Mouse (Mus musculus) frontal cortex, postnatal 10 days (tissue): ENCODE data around the gene Trim25.
"Not testable (repeated sequence)": the region's sequence is repeated elsewhere in the genome, so short reads cannot be mapped to it uniquely, and the experiment has no call there.

ENCODE experiments used
- DNase-seq, 2 experiments: peaks; one replicate each; pipeline ENCODE4 v3.0.0; 2022; ENCODE audit warnings: low spot score in 2 of 2, mixed read lengths in 1 of 2

Trim25 gene

DNA sequence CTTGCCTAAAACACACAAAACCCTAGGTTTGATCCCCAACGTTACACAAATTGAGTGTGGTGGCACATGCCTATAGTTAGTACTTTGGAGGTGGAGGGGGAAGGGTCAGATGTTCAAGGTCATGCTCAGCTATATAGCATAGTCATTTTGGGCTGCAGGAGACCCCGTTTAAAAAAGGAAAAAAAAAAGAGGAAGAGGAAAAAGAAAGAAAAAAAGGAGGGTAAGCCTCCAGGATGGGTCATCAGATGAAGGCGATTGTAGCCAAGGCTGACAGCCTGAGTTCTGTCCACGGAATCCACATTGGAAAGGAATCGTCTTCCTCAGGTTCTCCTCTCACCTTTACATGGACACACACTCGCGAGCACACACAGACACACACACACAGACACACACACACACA is 4.7 kb upstream of the Trim25 start:
- DNase-seq = no peak

DNA sequence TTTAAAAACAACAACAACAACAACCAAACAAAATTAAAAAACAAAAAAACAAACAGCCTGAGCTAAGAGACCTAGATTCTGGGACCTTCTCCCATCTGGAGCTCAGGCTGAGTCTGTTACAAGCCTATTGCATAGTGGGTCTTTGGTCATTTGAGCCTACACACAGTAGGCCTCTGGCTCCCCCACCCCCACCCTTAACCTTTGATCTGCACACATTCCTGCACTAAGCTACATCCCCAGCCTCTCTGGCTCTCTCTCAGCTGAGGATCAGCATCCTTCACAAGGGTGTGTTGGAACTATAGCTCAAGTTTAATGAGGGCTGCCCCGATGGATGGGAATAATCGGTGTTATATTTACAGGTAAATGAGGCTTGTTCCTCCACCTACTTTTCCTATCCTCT is 3.6 kb upstream of the Trim25 start:
- DNase-seq = no peak

DNA sequence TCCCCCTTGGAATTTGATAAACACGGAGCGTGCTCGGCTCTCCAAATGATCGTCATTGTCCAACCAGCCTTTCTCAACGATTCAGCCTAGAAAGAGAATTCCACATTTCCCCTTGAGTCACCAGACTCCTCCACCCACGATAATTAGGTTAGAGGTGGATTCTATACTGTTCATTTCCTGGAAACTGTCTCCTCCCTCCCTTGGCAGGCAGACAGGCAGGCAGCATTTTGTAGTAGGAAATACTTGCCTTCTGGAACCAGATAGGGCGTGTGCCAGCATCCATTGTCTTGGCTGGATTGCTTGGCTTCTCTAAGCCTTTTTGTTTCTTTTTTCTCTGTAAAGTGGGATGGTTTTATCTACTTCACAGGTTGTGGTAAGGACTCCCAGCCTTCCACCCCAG is 2.7 kb upstream of the Trim25 start:
- DNase-seq = no peak

DNA sequence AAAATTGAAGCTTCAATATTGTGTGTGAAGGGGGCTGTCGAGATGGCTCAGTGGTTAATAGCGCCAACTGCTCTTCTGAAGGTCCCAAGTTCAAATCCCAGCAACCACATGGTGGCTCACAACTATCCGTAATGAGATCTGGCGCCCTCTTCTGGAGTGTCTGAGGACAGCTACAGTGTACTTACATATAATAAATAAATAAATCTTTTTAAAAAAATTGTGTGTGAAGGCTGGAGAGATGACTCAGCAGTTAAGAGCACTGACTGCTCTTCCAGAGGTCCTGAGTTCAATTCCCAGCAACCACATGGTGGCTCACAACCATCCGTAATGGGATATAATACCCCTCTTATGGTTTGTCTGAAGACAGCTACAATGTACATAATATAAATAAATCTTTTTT is 1.8 kb upstream of the Trim25 start:
- DNase-seq = not testable (repeated sequence)

DNA sequence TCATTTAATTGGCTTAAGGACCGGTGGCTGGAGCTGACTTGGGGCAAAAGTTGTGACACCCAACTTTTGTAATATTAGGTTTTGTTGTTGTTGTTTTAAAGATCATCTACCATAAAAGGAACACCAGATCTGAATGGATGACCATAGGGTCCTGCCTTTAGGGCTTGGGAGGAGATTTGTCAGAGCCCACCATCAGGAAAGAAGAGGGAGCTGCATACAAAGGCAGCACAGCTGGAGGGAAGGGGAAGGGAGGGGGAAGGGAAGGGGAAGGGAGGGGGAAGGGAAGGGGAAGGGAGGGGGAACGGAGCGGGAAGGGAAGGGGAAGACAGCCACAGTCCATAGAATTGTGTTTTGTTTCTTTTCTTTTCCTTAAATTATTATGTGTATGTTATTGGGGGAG is 770 bp upstream of the Trim25 start:
- DNase-seq = no peak

DNA sequence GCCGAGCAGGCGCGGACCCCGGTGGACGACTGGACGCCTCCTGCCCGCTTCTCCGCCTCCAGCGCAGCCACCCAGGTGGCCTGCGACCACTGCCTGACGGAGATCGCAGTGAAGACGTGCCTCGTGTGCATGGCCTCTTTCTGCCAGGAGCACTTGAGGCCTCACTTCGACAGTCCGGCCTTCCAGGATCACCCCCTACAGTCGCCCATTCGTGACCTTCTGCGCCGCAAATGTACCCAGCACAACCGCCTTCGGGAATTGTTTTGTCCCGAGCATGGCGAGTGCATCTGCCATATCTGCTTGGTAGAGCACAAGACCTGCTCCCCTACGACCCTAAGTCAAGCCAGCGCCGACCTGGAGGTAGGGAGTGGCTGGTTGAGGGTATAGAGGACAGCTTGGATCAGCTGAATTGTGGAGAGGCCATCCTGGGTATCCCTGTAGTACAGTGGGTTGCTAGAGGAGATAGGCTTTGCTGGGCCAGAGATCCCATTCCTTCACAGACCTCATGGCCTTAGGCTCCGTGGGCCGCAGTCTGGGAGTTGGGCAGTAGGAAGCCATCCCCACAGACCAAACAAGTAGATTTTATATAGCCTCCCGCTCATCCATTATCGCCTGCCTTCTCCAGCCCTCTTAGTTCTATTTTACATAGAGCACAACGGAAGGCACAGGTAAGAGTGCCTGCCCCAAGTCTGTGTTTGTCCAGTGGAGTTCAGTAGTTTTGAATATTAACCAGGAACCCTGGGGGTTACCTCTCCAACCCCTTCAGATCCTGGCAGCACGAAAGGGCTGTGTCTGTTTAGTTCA is 749 bp downstream of the Trim25 start:
- DNase-seq = no peak

DNA sequence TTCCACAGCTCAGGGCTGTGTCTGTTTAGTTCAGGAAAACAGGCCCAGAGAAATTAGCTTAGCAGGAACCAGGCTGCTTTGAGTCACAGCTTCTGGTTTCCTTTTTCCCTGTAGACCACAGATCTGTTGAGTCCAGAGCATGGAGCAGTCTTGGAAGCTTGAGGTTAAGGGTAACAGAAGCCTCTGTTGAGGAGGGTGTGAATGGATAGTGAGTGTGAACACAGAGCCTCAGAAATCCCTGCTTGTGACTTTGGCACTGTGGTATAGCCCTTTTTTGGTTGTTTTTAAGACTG is 1.3 kb downstream of the Trim25 start:
- no peak for DNase-seq

DNA sequence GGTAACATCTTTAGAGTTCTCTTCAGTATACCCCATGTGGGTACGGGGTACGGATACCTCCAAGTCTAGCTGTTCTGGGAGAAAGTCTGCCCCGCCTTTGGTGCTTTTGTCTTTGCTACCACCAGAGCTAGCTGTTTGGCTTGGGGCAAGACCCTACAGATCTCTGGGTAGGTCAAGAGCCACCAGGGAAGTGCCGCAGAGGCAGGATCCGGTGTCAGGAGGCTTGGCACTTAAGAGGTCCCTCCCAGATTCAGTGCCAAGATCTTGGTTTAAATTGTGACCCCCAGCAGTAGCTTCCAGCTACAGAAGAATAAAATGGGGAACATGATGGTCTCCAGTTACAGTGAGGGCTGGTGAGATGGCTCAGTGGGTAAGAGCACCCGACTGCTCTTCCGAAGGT is 2.4 kb downstream of the Trim25 start:
- no peak for DNase-seq

DNA sequence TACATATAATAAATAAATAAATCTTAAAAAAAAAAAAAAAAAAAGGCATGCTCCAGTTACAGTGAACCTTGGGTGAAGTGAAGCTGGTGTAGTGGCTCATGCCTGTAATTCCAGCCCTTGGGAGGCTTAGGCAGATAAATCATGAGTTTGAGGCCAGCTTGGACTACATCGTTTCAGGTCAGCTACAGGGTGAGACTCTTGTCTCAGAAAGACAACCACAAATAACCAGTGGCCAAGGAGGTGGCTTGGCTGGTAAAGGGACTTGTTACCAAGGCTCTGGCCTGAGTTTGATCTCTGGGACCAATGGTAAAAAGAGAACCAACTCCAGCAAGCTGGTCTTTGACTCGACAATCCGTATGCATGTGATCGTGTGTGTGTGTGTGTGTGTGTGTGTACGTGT is 2.9 kb downstream of the Trim25 start:
- DNase-seq = no peak

DNA sequence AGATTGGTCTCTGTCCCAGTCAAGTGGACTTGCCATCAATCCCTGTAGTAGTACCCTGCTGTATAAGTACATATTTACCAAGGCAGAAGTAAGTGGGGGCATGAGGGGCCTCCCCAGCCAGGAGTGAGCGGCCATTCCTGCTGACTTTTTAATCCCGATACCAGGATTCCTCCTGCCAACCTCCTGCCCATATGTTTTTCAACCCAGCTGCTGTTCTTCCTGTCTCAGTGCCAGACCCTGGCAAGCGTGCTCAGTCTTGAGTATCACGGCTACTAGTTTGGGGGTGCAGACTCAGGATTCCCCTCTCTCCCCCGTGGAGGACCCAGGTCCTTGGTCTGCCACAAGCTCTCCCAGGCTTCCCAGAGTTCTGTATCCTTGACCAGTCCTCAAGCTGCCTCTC is 3.4 kb downstream of the Trim25 start:
- no peak for DNase-seq

DNA sequence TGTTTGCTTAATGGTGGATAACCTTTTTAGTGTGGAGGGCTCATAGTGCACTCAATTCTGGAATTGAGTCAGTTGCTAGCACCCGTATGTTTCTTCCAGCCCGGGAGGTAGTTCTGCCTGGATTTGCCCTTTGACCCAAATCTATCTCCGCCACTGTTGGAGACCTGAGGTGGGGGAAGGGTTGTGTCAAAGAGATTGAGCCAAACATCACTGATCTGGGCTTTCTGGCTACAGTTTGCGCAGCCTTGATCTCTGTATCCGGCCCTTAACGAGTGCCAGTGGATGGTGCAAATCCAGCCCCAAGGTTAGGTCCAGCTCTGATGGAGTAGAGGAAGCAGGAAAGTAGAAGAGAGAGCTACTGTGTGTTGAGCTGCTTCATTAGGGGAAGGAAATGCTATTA is 3.9 kb downstream of the Trim25 start:
- DNase-seq = no peak

DNA sequence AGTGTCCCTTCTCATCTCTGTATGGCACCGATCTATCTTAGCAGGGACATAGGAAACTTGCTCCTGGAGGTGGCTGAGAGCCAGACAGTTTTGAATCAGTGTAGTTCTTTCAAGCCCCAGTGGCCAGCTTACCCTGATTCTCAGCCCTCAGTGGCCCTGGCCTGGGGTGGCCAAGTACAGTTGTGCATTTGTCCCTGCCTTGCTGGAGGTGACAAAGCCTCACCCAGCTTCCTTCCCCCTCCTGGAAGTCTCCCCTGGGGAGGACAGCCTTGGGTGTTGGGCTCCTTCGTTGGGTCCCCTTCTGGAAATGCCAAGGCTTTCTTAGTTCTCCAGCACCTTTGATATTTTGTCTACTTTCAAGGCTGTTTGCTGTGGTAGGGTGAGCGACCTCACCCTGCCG is 4.5 kb downstream of the Trim25 start:
- no peak for DNase-seq

DNA sequence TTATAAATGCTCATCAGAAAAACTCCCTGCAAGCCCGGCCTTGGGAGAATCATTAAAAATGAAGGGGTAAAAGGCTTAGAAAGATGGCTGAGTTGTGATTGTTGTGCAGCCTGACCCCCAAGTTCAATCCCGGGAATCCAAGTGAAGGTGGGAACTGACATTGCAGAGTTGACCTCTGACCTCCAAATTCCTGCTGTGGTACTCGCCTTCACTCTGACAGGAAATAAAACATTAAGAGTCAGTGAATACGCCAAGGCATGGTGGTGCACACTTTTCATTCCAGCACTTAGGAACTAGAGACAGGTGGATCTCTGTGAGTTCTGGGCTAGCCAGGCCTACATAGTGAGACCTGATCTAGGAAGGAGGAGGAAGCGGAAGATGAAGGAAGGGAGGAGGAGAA is 6.3 kb downstream of the Trim25 start:
- no peak for DNase-seq

DNA sequence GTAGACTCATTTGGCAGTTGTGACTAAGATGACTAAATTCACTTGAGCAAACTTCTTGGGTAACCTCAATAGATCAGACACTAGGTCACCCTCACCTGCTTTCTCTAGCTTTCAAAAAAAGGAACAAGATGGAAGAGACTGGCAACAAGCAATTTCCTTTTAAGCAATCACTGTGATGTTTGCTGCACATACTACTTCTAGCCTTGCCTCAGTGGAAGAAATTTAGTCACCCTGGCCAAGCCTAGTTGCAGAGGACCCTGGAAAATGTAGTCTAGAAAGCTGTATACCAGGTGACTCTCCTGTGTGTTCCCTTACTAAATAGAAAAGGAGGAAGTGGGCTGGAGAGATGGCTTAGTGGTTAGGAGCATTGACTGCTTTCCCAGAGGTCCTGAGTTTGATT is 7.2 kb downstream of the Trim25 start:
- no peak for DNase-seq

DNA sequence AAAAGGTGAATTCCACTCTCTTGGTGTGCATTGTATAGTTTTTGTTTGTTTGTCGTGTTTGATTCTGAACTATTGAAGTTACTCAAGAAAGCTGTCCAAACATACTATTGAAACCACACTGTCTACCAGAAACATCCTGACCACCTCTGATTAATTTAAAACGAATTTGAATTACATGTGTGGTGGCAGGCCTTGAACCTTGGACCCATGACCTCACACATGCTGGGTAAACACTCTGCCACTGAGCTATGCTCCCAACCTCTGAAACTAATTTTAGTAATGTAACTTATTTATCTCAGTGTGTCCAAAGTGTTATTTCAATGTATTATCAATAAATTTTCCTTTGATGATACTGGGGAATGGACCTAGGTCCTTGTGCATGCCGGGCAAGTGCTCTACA is 8.4 kb downstream of the Trim25 start:
- DNase-seq = no peak

DNA sequence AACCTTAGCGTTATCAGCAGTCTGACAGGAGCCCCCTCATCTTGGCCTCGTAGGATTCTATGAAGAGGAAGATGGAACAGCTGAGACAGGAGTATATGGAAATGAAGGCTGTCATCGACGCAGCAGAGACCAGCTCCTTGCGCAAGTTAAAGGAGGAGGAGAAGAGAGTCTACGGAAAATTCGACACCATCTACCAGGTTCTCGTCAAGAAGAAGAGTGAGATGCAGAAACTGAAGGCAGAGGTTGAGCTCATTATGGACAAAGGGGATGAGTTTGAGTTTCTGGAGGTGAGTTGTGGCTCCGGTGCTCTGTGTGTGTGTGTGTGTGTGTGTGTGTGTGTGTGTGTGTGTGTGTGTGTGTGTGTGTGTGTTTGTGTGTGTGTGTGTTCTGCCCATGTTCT is 9.9 kb downstream of the Trim25 start:
- no peak for DNase-seq

DNA sequence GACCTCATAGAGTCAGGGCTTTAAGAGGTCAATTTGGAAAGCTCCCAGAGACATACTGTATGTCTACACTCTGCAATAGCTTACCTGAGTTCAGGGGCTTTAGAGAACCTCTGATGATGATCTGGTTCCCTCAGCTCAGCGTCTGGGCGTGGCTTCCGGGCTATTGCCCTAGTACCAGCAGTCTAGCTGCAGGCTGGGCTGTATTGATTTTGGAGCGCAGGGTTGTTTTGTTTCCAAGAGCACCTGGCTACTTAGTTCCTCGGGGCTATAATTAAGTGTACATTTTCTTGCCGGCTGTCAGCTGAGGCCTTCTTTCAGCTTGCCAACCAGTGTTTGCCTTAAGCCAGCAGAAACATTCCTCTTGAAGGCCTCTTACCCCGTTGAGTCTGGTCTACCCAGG is 10.3 kb downstream of the Trim25 start:
- DNase-seq = no peak

DNA sequence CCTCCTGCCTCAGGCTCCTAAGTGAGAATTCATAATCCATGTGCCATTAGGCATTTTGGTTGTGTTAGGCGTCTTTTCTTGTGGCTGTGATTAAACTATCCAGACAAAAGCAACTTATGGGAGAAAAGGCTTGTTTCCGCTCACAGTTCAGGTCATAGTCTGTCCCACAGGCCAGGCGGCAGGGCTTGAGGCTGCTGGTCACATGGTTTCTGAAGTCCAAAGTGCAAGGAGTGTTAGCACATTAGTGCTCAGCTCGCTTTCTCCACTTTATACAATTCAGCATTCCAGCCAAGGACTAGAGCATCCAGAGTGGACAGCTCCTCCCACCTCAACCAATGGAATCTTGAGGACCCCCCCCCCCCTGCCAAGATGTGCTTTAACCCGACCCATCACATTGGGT is 13.1 kb downstream of the Trim25 start:
- no peak for DNase-seq

DNA sequence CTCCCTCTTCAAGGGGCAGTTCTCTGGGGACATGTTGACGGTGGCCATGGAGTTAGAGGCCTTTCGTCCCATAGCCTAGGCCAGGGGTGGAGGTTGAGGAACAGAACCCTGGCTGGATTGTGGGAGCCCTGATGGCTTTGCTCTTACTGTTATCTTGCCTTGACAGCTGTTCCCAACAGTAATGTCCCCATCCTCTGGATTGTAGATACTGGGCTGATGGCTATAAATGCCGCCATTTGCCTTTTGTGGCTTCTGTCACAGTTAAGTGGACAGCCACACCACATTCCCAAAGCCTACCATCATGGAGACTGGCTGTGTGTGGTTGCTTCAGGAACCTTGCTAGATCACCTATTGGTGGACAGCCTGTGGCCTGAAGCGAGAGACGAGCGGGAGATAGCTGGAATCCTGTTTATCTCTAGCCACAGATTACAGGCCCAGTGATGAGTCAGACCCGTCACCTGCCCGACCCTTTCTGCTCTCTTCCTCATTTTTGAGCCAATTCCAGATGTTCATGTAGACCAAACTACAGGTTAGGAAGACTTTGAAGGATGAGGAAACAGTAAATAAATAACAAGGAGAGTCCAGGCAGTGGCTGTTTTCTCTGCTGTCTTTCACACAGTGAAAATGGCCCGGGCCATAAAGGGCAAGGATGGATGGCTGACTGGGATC is 18.5 kb downstream of the Trim25 start:
- no peak for DNase-seq

DNA sequence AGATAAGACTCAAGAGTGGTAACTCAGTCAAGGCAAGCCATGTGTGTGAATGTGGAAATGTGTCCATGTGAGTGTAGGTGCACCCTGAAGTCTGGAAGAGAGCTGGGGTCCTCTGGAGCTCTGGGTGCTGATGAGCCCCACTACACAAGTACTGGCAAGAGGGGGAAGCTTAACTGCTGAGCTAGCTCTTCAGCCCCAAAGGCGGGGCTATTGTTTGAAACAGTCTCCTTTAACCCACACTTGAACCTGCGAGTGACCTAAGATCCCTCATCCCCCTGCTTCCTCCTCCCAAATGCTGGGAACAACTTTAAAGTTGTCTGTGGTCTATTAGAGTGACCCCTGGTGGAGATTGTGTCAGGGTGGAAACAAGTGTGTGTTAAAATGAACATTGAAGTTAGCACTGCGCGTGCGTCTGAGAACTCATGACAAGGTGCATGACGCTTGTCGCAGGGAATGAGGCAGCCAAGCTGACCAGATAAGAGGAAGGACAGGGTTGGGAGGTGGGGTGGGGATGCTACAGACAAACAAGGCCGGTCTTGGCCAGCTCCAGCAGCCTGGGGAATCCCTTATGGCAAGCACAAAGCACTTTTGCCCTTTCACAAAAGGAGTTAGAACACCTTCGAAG is 21.6 kb downstream of the Trim25 start:
- DNase-seq = no peak

DNA sequence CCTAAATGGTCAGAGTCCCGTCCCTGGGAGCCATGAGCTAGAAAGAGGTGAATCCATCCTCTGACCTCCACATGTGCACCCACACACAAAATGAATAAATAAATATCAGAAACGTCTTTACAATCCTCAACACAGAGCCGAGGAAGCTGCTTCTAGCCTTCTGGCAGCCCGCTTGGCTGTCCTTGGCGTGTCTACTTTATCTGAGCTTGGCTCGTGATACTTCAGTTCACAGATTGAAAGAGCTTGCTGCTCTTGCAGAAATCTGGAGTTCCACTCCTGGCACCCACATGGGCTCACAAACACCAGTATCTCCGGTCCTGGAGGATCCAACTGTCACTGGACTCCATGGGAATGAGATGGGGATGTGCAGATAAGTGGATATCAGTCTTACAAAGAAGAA is 22.5 kb downstream of the Trim25 start:
- no peak for DNase-seq

DNA sequence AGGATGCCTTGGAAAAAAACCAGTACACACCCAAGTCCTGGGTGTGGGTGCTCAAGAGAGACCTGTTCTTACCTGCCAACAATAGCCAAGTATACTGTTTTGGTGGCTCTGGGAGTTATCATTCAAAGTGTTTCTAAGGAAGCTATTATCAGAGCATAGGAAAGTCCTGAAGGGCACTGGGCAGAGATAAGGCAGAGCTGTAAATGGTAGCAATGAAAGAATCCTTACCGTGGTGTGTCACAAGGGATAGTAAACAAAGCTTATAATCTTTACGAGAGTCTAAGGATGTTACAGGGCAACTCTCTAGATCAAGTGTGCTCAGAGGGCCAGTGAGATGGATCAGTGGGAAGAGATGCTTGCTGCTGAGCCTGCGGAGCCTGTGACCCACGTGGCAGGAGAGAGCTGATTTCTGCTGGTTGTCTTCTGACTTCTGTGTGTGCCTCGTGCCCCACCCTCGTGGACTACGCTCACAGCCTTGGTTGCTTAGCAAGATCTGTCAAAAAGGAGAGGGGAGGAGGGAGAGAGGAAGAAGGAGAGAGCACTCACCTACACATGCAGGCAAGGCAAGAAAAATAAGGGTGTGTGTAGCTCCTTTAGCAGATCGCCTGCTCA is 23.1 kb downstream of the Trim25 start:
- DNase-seq = no peak

DNA sequence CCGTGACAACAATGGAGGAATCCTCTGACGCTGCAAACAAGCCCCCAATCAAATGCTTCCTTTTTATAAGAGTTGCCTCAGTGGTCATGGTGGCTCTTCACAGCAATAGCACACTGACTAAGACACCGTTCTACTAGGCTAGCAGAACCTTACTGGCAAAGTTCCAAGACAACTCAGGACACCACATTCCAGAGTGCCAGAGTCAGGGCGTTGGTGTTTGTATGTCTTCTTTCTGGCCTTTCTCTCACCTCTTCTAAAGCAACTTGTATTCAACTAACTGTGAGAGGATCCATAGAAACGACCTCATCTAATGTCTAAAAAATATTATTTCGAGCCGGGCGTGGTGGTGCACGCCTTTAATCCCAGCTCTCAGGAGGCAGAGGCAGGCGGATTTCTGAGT is 24.3 kb downstream of the Trim25 start:
- DNase-seq = no peak
